Mouse (Mus musculus) C2C12 (cell line): ENCODE data around the gene Mov10.

Source experiments
- CEBPB ChIP-seq: IDR thresholded peaks from one replicate; pipeline ENCODE4 v1.6.1; 2011; ENCODE audit warnings: low read depth, mild to moderate bottlenecking, control low read depth, moderate library complexity
- CTCF ChIP-seq: IDR thresholded peaks from one replicate; pipeline ENCODE4 v1.5.1; 2011; ENCODE audit not compliant: control insufficient read depth, insufficient read depth, insufficient read length
- MAX ChIP-seq: IDR thresholded peaks from one replicate; pipeline ENCODE4 v1.6.1; 2011; ENCODE audit warnings: mild to moderate bottlenecking, control low read depth
- MYOG ChIP-seq: IDR thresholded peaks from one replicate; pipeline ENCODE4 v1.6.1; 2011; ENCODE audit not compliant: control insufficient read depth, insufficient read length; ENCODE audit errors: extremely low read depth
- USF1 ChIP-seq: IDR thresholded peaks from one replicate; pipeline ENCODE4 v1.6.1; 2011; ENCODE audit warnings: low read depth, mild to moderate bottlenecking, control low read depth, moderate library complexity

- TF ChIP-seq MAX (no peak), CTCF (no peak), USF1 (no peak), CEBPB (no peak), MYOG (no peak)
These were observed 23.4 kb downstream of the Mov10 start for GRCm38 (mm10) chr3:104794953-104795470.
